Mouse (Mus musculus) ES-Bruce4 (cell line): ENCODE data around the gene Gm49416.

ENCODE experiments used
- CTCF ChIP-seq: IDR thresholded peaks from one replicate; pipeline ENCODE4 v1.8.1; 2011; ENCODE audit warnings: low read depth, low read length
- EP300 ChIP-seq: IDR thresholded peaks from 2 replicates; pipeline ENCODE4 v1.6.1; 2011; ENCODE audit warnings: low read depth, low read length; ENCODE audit not compliant: insufficient read depth

GRCm38 (mm10) chr19:8919000-8919399, 30.3 kb downstream of the Gm49416 start:
- TF ChIP-seq CTCF (no peak), EP300 (no peak)
